Mouse (Mus musculus) ES-Bruce4 (cell line): ENCODE measurements around the gene Hexim1.

Experiments
- CTCF ChIP-seq: IDR thresholded peaks from one replicate; pipeline ENCODE4 v1.8.1; 2011; ENCODE audit warnings: low read depth, low read length
- EP300 ChIP-seq: IDR thresholded peaks from 2 replicates; pipeline ENCODE4 v1.6.1; 2011; ENCODE audit warnings: low read depth, low read length; ENCODE audit not compliant: insufficient read depth
- POLR2A ChIP-seq: IDR thresholded peaks from one replicate; pipeline ENCODE4 v1.8.1; 2011; ENCODE audit warnings: low read length; ENCODE audit not compliant: insufficient read depth

DNA sequence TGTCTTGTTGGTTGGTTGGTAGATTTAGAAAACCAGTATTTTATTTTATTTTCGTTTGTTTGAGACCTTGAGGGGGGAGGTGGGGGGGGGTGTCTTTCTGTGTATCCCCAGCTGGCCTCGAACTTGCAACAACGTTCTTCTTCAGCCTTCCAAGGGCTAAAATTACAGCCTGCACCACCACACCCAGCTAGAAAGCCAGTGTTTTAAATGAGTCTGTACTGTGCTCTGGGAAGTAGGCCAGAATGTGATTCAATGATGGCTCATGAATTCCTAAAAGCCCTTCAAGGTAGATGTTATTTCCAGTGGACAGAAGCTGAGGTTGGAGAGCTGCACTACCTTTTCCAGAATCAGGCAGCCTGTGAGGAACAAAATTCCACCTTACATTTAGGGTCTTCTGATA lies 18.2 kb downstream of the Hexim1 start:
- TF ChIP-seq POLR2A (no peak), CTCF (no peak), EP300 (no peak)
